Mouse (Mus musculus): ENCODE measurements around the gene Hck. TPM values are rescaled to one million over a fixed set of nuclear protein-coding genes. Genes with fewer than 3 reads are reported as not detected.

Gene Hck
- polyA plus RNA-seq, 1 experiment from 2014 or later = 1.1 TPM

DNA sequence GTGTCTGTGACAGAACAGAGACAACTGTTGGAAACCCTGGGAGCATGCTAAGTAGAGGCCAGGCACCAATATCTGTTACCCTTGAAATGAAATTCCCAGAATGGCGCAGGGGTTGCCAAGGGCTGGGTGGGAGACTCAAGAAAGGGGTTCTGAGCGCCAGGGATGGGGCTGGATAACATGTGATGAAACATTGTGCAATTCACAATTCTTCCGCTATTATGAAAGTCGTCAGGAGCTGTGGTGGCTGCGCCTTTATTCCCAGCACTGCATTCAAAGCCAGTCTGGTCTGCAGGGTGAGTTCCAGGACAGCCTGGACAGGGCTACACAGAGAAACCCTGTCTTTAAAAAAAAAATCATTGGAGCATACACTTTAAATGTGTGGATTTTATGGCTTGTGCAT lies 37.1 kb downstream of the Hck start:
- DNase-seq (ENCODE audit: low spot score) = no peak
- Histone ChIP-seq H3K4me3 (no peak overlapping the region), H3K27me3 (ENCODE audit: low read depth, poor library complexity, severe bottlenecking) (0 out of 2 replicates have a peak, but pooled peaks cover 7% of the 10 kb centered on the region), H3K4me1 (no peaks in the 10 kb centered on the region), H3K9me3 (replicated peaks) (no peaks in the 10 kb centered on the region), H3K27ac (no peak overlapping the region), H3K36me3 (no peaks in the 10 kb centered on the region)
- 78% methylated on average over 5 of the region's 5 CpGs for WGBS

DNA sequence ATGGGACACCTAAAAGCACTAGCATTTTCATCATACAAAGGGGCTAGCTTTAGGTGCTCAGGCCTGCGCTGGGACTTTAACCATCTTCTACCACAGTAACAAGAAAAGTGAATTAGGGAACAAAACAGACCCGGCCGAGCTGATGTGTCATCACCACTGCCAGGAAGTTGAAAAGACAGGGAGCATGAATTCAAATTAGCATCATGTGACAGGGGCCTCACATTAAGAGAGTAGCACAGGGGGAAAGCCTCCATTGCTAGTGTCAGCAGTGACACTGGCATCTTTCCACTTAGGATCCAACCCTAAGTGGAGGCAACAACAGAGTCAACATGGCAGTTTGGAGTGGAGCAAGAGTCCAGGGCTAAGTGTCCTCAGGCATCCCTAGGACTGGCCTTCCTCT lies 39.0 kb downstream of the Hck start:
- Histone ChIP-seq H3K4me3 (no peak overlapping the region), H3K27ac (no peak overlapping the region), H3K9me3 (replicated peaks) (no peaks in the 10 kb centered on the region), H3K36me3 (no peaks in the 10 kb centered on the region), H3K4me1 (no peaks in the 10 kb centered on the region), H3K27me3 (ENCODE audit: low read depth, poor library complexity, severe bottlenecking) (0 out of 2 replicates have a peak, but pooled peaks cover 4% of the 10 kb centered on the region)
- 83% methylated on average over 3 of the region's 3 CpGs for WGBS
- no peak for DNase-seq (ENCODE audit: low spot score)

DNA sequence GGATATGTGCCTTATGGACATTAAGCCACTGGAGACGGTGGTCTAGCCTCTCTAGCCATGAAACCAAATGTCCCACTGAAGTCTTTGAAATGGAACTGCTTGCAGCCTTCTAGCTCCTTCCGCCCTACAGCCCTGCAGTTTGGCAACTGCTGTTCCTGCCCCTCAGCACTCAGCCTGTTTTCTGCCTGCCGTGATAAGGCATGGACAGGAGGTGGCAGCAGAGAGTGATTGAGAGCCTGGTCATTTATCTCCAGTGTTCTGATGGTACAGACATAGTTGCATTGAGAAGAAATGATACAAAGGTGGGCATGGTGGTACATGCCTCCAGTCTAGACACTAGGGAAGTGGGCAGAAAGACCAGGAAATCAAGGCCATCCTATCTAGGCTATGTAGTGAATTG lies 39.4 kb downstream of the Hck start:
- H3K36me3 ChIP-seq = no peaks in the 10 kb centered on the region
- DNase-seq (ENCODE audit: low spot score) = peak; percentile 65
- H3K9me3 ChIP-seq (replicated peaks) = no peaks in the 10 kb centered on the region
- 19% methylated on average over 3 of the region's 3 CpGs for WGBS
- no peaks in the 10 kb centered on the region for H3K27me3 ChIP-seq (ENCODE audit: low read depth, poor library complexity, severe bottlenecking)
- no peak overlapping the region for H3K4me3 ChIP-seq
- no peaks in the 10 kb centered on the region for H3K4me1 ChIP-seq
- no peak overlapping the region for H3K27ac ChIP-seq

DNA sequence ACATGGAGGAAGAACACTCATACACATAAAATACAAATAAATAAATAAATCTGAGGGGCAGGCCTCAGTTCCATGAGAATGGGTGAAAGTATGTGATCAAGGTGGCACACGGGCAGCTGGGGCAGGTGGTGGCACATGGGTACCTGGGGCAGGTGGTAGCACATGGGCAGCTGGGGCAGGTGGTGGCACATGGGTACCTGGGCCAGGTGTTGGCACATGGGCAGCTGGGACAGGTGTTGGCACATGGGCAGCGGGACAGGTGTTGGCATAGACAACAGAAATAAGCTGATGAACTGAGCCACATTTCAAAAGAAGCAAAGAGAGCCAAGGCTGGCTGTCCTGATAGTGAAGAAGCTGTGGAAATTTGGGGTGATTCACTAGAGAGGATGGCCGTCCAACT lies 41.5 kb downstream of the Hck start:
- no peak overlapping the region for H3K27ac ChIP-seq
- H3K9me3 ChIP-seq (replicated peaks) = no peaks in the 10 kb centered on the region
- WGBS = 87% methylated on average over 3 of the region's 3 CpGs
- no peaks in the 10 kb centered on the region for H3K4me1 ChIP-seq
- DNase-seq (ENCODE audit: low spot score) = no peak
- no peak overlapping the region for H3K4me3 ChIP-seq
- no peaks in the 10 kb centered on the region for H3K36me3 ChIP-seq
- H3K27me3 ChIP-seq (ENCODE audit: low read depth, poor library complexity, severe bottlenecking) = no peaks in the 10 kb centered on the region

DNA sequence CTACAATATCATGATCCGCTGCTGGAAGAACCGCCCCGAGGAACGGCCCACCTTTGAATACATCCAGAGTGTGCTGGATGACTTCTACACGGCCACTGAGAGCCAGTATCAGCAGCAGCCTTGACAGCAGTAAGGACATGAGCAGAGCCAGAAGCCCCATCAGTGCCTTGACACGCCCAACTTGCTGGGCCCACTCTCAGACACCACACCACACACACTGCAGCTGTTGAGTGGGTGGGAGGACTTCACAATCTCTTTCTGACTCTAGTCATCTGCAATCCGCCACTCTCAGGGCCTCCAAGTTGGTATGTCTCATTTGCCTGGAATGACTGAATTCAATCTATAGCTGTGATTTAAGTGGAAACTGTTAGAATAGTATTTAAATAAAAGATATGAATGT lies 42.8 kb downstream of the Hck start:
- no peaks in the 10 kb centered on the region for H3K36me3 ChIP-seq
- WGBS = 81% methylated on average over 7 of the region's 7 CpGs
- DNase-seq (ENCODE audit: low spot score) = no peak
- no peaks in the 10 kb centered on the region for H3K4me1 ChIP-seq
- no peak overlapping the region for H3K4me3 ChIP-seq
- H3K27ac ChIP-seq = no peak overlapping the region
- H3K27me3 ChIP-seq (ENCODE audit: low read depth, poor library complexity, severe bottlenecking) = no peaks in the 10 kb centered on the region
- H3K9me3 ChIP-seq (replicated peaks) = no peaks in the 10 kb centered on the region

DNA sequence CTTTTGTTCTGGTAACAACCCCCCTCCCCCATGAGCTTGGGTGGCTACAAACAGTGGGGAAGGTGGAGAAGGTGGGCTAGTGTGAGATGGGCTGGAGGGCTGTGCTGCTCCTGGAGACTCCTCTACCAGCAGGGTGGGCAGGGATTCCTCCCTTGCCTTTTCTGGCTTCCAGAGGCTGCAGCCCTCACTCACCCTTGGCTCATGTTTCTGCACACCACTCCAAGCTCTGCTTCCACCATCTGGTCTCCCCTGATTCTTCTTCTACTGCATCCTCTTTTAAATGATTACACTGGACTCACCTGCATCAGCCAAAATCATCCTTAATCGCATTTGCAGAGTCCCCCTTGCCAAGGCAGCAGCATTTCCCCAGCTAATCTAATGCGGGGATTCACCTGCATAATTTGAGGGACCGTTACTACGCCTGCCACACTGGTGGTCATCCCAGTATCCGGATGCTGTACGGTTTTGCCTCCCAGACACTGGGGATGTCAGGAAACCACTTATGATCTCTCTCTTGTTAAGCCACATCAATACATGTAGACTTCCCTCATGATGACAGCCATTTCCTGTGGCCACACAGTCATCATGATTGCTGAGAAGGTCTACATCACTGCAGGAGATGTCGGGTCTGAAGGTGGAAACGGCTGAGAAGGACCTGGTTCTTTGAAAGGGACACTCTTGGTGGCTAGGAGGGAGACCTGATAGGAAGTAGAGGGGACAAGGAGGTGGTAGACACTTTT lies 43.8 kb downstream of the Hck start:
- H3K4me1 ChIP-seq = no peaks in the 10 kb centered on the region
- H3K27ac ChIP-seq = no peak overlapping the region
- no peaks in the 10 kb centered on the region for H3K36me3 ChIP-seq
- 82% methylated on average over 8 of the region's 8 CpGs for WGBS
- H3K9me3 ChIP-seq (replicated peaks) = no peaks in the 10 kb centered on the region
- H3K27me3 ChIP-seq (ENCODE audit: low read depth, poor library complexity, severe bottlenecking) = no peaks in the 10 kb centered on the region
- no peak overlapping the region for H3K4me3 ChIP-seq
- DNase-seq (ENCODE audit: low spot score) = no peak

DNA sequence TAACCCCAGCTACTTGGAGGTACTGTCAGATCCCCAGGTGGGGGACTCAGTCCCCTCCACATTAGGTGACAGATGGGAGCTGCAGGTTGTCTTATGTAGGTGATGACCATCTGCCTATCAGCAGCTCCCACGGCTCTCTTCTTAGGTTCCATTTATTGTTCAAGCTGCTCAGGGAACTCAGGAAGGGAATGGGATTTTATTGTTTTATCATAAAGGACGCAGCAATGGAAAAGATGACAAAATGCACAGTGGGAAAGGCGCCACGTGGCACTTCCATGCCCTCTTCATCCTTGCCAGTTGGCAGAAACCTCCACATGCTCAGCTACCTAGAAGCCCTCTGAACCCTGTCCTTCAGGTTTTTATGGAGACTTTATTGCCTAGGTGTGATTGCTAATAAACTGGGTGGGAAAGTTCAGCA lies 44.8 kb downstream of the Hck start:
- DNase-seq (ENCODE audit: low spot score) = no peak
- H3K27ac ChIP-seq = no peak overlapping the region
- H3K4me1 ChIP-seq = no peaks in the 10 kb centered on the region
- no peak overlapping the region for H3K4me3 ChIP-seq
- no peaks in the 10 kb centered on the region for H3K36me3 ChIP-seq
- 75% methylated on average over 4 of the region's 4 CpGs for WGBS
- H3K9me3 ChIP-seq (replicated peaks) = no peaks in the 10 kb centered on the region
- H3K27me3 ChIP-seq (ENCODE audit: low read depth, poor library complexity, severe bottlenecking) = no peaks in the 10 kb centered on the region

DNA sequence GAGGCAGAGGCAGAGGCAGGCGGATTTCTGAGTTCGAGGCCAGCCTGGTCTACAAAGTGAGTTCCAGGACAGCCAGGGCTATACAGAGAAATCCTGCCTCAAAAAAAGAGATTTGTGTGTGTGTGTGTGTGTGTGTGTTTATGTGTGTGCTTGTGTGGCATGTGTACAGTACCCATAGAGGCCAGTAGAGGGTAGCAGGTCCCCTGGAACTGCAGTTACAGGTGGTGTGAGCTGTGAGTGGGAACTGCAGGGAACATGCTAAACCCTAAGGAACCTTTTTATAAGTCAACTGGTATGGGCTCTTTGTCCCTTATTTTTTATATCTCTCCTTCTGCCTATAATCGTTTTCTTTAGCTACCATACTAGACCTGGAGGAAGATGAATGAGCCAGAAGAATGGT lies 49.0 kb downstream of the Hck start:
- Histone ChIP-seq H3K27me3 (ENCODE audit: low read depth, poor library complexity, severe bottlenecking) (no peaks in the 10 kb centered on the region), H3K27ac (no peak overlapping the region), H3K9me3 (replicated peaks) (no peaks in the 10 kb centered on the region), H3K4me3 (no peak overlapping the region), H3K36me3 (no peaks in the 10 kb centered on the region), H3K4me1 (peaks cover 5% of the 10 kb centered on the region)
- DNase-seq (ENCODE audit: low spot score) = no peak
- 82% methylated on average over 2 of the region's 3 CpGs for whole genome bisulfite sequencing

DNA sequence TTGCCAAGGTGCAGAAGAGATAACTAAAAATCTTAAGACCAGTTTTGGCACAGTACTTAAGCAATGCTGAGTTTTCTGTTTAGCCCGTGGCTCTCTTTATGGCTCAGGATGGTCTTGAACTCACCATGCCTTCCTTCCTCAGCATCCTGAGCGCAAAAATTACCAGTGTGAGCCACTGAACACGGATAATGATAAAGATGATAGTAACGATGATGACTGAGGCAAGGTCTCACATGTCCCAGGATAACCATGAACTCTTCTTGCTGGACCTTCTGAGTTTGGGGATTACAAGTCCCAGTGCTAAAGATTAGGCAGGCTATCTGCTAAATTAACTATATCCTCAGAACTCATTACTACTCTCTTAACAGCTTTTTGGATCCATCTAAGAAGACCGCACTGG lies 51.9 kb downstream of the Hck start:
- no peak overlapping the region for H3K4me3 ChIP-seq
- peaks cover 13% of the 10 kb centered on the region for H3K36me3 ChIP-seq
- no peaks in the 10 kb centered on the region for H3K9me3 ChIP-seq (replicated peaks)
- no peak for DNase-seq (ENCODE audit: low spot score)
- no peak overlapping the region for H3K27ac ChIP-seq
- no peaks in the 10 kb centered on the region for H3K27me3 ChIP-seq (ENCODE audit: low read depth, poor library complexity, severe bottlenecking)
- 88% methylated on average over 5 of the region's 5 CpGs for WGBS
- peaks cover 8% of the 10 kb centered on the region for H3K4me1 ChIP-seq

DNA sequence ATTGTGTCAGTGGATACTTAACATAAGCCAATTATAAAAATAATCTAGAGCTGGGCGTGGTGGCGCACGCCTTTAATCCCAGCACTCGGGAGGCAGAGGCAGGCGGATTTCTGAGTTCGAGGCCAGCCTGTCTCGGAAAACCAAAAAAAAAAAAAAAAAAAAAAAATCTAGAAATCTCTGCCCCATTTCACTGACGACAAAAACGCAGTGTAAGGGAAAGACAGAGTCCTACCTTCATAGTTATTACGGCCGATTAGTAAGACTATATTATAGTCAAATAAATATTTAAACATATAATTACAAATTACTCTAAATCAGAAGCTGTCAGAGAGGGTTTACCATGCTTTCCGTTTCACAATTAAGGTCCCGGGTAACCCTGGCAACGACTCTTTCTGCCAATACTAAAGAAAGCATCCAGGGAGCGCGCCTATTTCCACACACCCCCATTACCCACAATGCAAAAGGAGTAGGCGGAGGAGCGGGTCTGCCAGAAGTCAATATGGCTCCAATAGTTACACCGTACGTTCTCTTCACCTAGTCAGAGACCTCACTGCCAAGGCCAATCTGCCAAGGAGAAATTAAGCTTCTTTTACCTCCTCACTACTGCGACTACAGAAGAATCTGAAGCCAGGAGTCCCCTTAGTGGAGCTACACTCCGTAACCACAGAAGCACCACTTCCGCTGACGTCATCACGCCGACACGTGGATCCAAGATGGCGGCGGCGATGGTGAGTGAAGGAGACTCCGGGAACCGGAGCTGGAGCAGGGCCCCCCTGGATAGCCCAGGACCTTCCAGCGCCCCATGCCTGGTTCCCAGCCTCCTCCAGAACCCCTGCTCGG lies 52.8 kb downstream of the Hck start, which contains the start of gene Tm9sf4:
Tm9sf4 (plus strand) TSS at position 460 of the 840 bp plus-strand sequence.
- Histone ChIP-seq H3K27me3 (ENCODE audit: low read depth, poor library complexity, severe bottlenecking) (no peaks in the 10 kb centered on the region), H3K4me1 (peaks cover 8% of the 10 kb centered on the region), H3K9me3 (replicated peaks) (no peaks in the 10 kb centered on the region), H3K27ac (peak within 1 kb of the TSS; percentile 92), H3K36me3 (peaks cover 15% of the 10 kb centered on the region), H3K4me3 (peak within 1 kb of the TSS; percentile 83)
- peak; percentile 95 for DNase-seq (ENCODE audit: low spot score)
- 12% methylated on average over 34 of the region's 34 CpGs for WGBS

DNA sequence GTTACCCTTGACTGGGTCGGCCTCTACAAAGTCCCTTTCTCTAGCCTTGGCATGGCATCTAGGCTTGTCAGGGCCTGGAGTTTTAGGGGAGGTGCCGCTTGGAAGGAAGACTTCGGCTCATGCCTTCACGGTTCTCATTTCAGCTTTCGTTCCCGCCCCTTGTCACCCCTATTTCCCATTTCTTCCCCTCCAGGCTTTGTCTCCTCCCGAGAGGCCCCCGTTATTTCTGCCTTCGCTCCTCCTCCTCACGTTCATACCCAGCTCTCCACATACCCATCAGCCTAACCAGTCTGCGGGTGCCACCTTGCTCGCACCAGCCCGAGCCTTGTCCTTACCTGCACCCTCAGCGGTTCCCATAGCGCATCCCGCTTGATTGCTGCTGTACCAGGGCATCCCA lies 53.4 kb downstream of the Hck start:
- Histone ChIP-seq H3K4me1 (peaks cover 8% of the 10 kb centered on the region), H3K36me3 (peaks cover 20% of the 10 kb centered on the region), H3K27me3 (ENCODE audit: low read depth, poor library complexity, severe bottlenecking) (no peaks in the 10 kb centered on the region), H3K4me3 (peak overlapping the region; percentile 83), H3K9me3 (replicated peaks) (no peaks in the 10 kb centered on the region), H3K27ac (peak overlapping the region; percentile 92)
- under 1% methylated on average over 16 of the region's 16 CpGs for WGBS
- no peak for DNase-seq (ENCODE audit: low spot score)

DNA sequence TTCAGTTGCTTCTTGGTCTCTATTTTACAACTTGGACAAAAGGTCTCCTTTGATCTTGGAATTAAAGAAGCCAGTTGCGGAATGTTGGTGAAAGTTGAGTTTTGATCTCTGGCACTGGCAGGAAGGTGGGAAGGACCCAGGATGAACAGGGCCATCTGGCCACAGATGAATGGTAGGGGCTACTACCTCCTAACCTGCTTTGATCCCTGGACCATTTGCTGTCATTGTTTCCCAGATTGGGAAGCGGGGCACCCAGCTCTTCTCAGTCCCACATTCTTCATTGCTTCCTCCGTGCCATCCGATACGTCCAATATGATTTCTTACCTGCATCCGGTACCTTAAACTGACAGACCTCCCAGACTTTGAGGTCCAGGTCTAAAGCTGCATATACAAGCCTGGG lies 58.9 kb downstream of the Hck start:
- 48% methylated on average over 6 of the region's 6 CpGs for WGBS
- Histone ChIP-seq H3K4me3 (no peak overlapping the region), H3K27me3 (ENCODE audit: low read depth, poor library complexity, severe bottlenecking) (no peaks in the 10 kb centered on the region), H3K27ac (no peak overlapping the region), H3K36me3 (peaks cover 38% of the 10 kb centered on the region), H3K4me1 (peaks cover 21% of the 10 kb centered on the region), H3K9me3 (replicated peaks) (no peaks in the 10 kb centered on the region)
- no peak for DNase-seq (ENCODE audit: low spot score)

DNA sequence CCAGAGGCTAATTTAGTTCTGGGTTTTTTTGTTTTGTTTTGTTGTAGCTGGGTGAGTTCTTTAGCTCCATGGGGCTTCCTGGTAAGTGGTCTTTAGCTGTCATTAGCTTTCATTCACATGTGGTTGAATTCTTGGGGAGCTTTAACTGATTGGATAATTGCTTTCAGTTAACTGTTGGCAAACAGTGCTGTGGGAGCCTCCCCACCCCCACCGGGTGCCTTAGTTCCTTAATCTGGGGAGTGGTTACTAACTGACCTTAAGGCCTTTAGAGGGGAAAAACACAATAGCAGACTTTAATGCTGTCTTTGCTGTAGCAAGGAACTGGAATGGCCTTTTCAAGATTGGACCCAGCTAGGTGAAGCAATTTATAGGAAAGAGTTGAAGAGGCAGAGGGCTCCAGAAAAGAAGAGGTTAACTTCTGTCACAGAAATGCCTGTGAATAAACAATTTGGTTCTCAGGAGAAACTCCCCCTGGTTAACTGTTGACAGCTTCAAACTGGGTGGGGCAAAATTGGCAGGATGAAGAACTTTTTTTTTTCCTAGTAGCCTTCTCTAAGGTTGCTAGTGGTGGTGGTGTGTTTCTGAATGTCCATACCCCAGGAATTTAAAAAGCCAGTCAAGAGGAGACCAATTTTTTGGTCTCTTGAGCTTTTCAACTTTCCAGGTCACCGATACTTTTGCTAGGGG lies 60.0 kb downstream of the Hck start:
- WGBS = 42% methylated on average over 2 of the region's 2 CpGs
- no peaks in the 10 kb centered on the region for H3K27me3 ChIP-seq (ENCODE audit: low read depth, poor library complexity, severe bottlenecking)
- no peak overlapping the region for H3K27ac ChIP-seq
- H3K4me3 ChIP-seq = no peak overlapping the region
- peaks cover 17% of the 10 kb centered on the region for H3K4me1 ChIP-seq
- no peaks in the 10 kb centered on the region for H3K9me3 ChIP-seq (replicated peaks)
- DNase-seq (ENCODE audit: low spot score) = no peak
- H3K36me3 ChIP-seq = peaks cover 38% of the 10 kb centered on the region
